Mouse (Mus musculus) neural tube, embryonic 10.5 days (tissue): ENCODE results near the gene Btnl1.

Experiments
- DNase-seq: peaks from one replicate; pipeline ENCODE4 v3.0.0-alpha.2; 2017; ENCODE audit warnings: low spot score; ENCODE audit errors: extremely low spot score

Gene Btnl1

DNA sequence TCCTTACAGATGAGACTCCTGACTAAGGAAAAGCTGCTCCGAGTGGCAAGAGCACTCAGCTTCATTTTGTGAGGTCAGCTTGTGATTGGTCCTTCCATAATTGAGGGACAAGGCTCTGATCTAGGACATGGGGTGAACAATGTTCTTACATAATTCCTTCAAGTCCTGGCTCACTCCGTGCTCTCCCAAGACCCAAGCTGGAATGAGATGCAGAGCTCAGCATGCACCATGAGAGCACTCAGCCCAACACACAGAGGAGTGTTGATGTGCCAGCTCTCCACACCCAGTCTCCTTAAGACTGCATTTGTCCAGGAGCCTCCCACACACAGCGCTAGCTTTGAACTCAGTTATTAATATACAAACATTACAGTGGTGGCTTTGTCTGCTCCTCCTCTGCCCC lies 7.8 kb downstream of the Btnl1 start:
- DNase-seq: no peak

DNA sequence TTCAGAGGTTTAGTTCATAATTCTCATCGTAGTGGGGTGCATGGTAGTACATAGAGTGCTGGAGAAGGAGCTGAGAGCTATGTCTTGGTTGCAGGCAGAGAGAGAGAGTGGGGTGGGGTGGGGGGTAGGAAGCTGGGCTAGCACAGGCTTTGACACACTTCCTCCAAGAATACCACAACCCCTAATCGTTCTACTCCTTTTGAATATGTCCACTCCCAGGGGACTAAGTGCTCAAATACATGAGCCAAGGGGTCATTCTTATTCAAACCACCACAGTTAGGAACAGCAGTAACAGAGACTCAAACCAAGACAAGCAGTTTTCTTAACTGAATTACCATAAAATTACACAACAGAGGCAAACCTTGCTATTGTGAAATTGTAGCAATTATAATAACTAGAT lies 9.7 kb downstream of the Btnl1 start:
- no peak for DNase-seq

DNA sequence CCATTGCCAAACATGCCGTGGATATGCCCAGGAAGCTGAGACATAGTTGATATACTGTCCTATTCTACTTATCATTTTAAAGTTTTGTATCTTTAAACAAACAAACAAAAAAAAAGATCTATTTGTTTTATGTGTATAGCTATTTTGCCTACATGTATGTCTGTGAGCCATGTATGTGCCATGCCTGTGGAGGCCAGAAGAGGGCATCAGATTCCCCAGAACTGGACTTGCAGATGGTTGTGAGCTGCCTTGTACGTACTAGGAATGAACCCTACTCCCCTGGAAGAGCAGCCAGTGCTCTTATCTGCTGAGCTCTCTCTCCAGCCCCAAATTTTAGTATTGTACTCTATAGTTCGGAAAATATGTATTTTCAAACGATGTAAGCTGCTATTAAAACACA lies 11.6 kb downstream of the Btnl1 start:
- DNase-seq: peak; percentile 31

DNA sequence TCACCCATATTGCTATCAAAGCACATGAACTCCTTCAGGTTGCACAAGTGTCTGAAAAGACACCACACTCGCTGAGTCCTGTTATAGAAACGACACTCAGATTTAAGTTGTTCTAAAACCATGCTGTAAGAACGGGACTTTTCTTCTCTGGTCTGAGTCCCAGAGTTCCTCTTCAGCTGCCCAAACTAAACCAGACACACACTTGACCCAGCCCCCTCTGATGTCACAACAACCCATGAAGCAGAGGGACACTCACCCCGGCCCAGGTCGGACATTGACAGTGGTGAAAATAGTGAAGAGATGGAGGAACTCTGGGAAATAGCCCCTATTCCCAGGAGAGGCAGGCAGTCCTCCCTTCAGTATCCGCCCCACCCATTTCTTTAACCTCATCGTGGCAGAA lies 14.6 kb downstream of the Btnl1 start:
- no peak for DNase-seq

DNA sequence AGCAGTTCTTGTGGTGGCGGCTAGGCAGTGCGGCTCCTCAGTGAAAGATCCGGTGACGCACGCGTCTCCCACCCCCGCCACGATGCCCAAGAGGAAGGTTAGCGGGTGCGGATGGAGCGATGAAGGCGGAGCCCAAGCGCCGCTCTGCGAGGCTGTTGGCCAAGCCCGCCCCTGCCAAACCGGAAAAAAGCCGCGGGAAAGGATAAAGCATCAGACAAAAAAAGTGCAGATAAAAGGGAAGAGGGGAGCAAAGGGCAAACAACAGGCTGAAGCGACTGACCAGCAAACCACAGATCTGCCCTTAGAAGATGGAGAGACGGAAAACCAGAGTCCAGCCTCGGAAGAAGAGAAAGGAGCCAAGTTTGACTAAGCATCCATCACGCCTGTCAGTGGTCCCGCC lies 15.4 kb downstream of the Btnl1 start:
- peak; percentile 61 for DNase-seq

DNA sequence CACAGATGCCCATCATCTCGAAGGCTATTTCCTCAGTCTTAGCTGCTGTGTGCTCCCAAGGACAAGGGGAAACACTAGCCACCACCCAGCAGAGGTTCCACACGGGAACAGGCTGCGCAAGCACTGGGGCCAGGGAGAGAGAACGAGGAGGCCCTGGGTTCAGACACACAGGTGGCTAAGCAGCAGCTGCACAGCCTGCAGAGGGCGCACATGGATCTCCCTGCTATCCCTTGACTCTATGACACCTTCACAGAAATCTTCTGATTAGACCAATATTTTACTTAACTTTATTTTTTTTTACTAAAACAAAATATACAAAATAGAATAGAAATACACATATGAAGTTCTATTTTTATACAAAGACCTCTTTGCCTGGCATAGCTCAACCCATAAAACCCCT lies 20.4 kb downstream of the Btnl1 start:
- no peak for DNase-seq

DNA sequence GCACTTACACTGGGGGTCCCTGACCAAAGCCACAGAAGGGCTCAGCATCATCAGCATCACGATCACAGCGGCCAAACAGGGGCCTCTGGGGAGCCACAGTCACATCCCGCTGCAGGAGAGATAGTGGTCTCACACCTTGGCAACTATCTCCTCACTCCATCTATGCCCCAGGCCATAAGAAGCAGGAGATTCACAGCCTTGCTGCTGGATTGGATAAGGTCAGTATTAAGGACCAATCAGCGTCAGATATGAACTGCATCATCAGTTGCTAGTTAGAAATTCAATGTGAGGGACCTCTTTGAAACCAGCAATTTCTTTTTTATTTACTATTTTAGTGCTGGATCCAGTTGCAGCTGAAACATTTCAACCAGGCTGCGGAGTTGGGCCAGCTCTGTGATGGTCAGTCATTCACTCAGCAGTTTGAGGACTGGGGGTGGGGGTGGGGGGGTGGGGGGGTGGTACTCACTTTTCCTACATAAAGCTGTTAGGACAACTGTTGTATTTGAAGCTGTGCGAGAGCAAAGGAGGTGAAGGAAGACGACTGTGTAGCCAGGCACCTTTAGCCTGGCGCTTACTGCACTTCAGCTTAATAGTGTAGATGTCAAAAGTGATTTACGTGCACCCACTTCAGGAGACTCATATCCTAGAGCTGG lies 21.3 kb downstream of the Btnl1 start:
- peak; percentile 26 for DNase-seq

DNA sequence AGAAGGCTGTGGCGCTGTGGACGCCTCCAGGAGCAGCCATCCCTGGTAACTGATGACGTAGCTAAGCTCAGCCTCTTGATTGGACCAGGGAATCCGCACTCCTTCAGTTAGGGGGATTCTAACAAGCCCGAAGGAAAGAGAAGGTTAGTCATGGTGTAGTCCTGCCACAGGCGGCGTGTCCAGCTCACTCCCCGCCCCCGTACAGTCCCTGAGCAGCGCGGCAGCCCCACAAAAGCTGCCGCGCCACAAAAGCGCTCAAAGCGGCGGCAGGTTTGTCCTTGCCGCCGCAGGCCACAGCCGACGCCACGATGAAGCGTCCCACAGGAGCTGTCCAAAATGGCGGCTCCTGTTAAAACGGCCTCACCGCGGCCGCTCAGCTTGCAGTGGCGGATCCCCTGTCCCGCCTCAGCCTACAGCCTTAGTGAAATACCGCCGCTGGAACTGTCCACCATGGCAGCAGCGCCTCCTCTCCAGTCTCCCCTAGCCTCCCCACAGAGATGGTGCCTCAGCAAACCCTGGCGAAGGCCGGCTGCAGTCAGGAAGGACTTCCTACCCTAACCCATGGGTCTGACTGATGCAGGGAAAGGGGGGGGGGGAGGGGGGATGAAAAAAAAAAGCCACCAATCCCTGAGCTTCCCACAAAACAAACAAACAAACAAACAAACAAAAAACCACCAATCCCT lies 21.9 kb downstream of the Btnl1 start, which contains the start of gene BC051142:
Gene BC051142, plus strand, starts transcription at position 110 of the 683 bp plus-strand sequence.
- DNase-seq: peak; percentile 85

DNA sequence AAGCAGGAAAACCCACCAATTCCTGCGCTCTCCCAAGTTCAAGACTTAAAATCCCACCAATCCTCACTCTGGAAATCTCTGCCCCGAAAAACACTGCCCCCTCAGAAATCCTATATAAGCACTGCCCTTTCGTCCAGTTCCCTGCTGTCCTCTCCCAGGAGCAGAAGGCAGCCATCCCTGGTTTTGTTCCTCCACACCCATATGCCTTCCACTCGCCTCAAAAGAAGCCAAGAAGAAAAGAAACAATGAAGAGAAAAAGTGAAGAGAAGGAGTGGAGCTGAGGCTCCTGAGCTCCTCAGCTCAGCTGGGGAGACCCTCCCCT lies 22.4 kb downstream of the Btnl1 start:
- DNase-seq: no peak

DNA sequence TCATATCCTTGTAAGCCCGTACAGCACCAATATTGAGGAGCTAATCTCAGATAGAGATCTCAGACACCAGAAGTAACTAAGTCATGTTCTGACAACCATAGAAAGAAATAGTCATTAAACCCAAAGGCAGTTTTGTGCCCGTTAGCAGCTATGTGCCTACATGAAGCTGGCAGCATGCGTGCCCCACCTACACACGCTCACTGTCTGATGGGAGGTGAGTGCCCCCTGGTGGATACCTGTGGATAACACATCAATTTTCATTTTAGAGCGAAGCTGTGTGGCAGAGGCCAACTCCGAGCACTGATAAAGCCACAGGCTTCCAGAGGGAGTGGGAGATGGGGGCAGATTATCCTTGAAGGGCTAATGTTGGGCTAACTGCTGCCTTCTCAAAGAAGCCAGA lies 34.2 kb downstream of the Btnl1 start:
- peak; percentile 59 for DNase-seq

DNA sequence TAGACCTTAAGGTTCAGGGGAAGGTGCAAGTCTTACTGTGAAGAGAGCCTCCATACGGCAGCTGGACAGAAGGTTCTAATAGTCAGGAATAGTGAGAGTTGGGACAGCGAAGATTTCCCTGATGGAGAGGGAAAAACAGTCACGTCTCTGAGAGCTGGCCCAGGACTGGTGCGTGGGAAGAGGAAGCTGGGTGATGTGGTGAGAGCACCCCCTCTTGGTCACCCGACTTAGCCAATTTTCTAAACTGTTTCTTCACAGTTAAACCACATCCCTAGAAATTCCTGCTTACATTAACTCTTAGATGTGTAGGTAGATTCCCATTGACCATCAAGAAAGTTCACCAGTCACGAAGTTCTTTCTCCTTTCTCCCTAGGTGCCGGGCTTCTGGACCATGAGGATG lies 43.1 kb downstream of the Btnl1 start:
- DNase-seq: no peak

DNA sequence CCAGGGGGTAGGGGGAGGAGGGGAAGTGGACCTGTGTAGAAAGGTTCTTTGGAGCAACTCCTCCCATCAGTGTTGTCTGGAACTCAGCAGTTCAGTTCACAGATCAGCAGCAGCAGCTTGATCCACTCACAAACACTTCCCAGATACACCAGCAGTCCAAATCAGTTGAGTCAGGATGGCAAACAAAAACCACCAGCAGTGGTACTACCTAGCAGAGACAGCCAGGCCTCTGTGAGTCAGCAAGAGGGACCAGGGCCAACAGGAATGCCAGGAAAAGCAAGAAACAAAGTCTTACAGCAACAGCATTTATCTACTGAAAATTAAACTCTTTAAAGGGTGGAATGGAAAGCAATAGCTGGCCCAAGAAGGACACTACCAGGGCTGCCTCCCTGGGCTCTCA lies 50.7 kb downstream of the Btnl1 start:
- no peak for DNase-seq
